Mouse (Mus musculus) heart, adult 2 months (tissue): Measurements from ENCODE around the gene Fancc.

Experiments
- CTCF ChIP-seq: fragments of 200-600 bp; IDR thresholded peaks from 2 replicates; pipeline ENCODE4 v1.8.1; 2022; ENCODE audit warnings: antibody characterized with exemption, mild to moderate bottlenecking, moderate library complexity
- EP300 ChIP-seq: fragments of 200-500 bp; IDR thresholded peaks from 2 replicates; pipeline ENCODE4 v1.6.1; 2011; ENCODE audit warnings: low read depth, low read length, control low read depth; ENCODE audit not compliant: insufficient read depth
- POLR2A ChIP-seq: fragments of 200-500 bp; IDR thresholded peaks from 2 replicates; pipeline ENCODE4 v1.6.1; 2011; ENCODE audit warnings: mild to moderate bottlenecking, low read depth, low read length, control low read depth; ENCODE audit not compliant: insufficient read depth

- TF ChIP-seq EP300 (no peak), CTCF (no peak), POLR2A (no peak)
These were observed 199.1 kb downstream of the Fancc start for GRCm38 (mm10) chr13:63297933-63298332.
